Mouse (Mus musculus) brain, embryonic 14.5 days (tissue): ENCODE results near the gene Thbs3.

Experiments
- CTCF ChIP-seq: fragments of 200-500 bp; IDR thresholded peaks from 2 replicates; pipeline ENCODE4 v1.5.1; 2012; ENCODE audit warnings: inconsistent platforms, mild to moderate bottlenecking, moderate library complexity, borderline replicate concordance; ENCODE audit not compliant: insufficient read depth, insufficient read length; ENCODE audit errors: extremely low read depth
- POLR2A ChIP-seq: fragments of 200-500 bp; IDR thresholded peaks from 2 replicates; pipeline ENCODE4 v1.6.1; 2012; ENCODE audit warnings: mild to moderate bottlenecking, inconsistent platforms, borderline replicate concordance; ENCODE audit not compliant: poor library complexity, insufficient read depth, insufficient read length, severe bottlenecking; ENCODE audit errors: extremely low read depth

GRCm38 (mm10) chr3:89242331-89242895, 27.4 kb downstream of the Thbs3 start:
- TF ChIP-seq POLR2A (no peak), CTCF (peak; percentile 70; the same call in 1 of the 2 replicates)
